Mouse (Mus musculus) megakaryocyte-erythroid progenitor cell, adult 5-6 weeks (primary cell): ENCODE data around the gene Npepl1. TPM values are rescaled to one million over a fixed set of nuclear protein-coding genes. Genes with fewer than 3 reads are reported as not detected.
A peak's percentile ranks its signal among the peaks of the same experiment; 100 is the strongest.

Experiments
- ATAC-seq: replicated peaks from 2 replicates; pipeline ENCODE4 v1.8.0; 2016; ENCODE audit warnings: mild to moderate bottlenecking, inconsistent platforms; ENCODE audit not compliant: severe bottlenecking, poor library complexity, low FRiP score, low TSS enrichment
- total RNA-seq, 2 experiments: library from RNA; stranded (forward) in 1 of 2; stranded (reverse) in 1 of 2; fragments of 200-1000, 215-1000 nt in 1 of 2; fragments of >200 nt in 1 of 2; fragmentation: Nextera tagmentation in 1 of 2; gene quantifications; 2 replicates each; pipeline ENCODE4 v1.2.3; 2014 to 2017

Gene Npepl1
- total RNA-seq, 2 experiments from 2014 or later = 30.9 to 84.4 TPM

DNA sequence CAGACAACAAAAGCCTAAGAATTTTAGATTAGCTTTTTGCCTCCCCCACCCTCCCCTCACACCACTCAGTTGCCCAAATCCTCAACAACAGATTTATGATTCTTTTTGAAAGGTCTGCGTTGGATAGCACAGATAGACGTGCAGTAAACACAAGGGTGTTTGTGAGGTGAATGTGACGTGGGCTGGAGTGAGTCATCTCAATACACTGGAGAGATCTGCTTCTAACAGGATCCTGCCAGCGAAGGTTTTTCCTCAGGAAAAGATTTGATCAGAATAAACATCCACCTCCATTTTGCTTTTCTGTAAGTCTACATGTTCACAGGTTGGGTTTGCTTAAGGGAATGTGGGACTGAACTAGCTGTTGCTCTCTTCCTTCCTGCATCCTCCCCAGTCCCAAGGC, 6.6 kb upstream of the Npepl1 start:
- no peak for ATAC-seq

DNA sequence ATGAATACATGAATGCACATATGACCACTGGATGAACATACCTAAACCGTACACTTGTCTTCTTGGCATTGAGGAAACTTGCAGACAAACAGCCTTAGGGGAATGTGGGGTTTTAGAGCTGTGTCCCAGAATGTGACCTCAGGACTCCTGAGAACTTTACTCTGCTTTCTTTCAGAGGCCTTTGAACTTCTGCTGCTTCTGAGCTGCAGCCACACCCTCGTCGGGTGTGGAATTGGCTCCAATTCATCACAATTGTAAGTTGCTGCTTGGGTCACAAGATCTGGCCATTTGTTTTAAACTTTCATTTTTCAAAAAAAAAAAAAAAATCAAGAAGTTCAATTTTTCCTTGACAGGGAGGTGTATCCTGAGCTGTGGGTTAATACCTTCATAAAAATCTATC, 2.8 kb upstream of the Npepl1 start:
- no peak for ATAC-seq

DNA sequence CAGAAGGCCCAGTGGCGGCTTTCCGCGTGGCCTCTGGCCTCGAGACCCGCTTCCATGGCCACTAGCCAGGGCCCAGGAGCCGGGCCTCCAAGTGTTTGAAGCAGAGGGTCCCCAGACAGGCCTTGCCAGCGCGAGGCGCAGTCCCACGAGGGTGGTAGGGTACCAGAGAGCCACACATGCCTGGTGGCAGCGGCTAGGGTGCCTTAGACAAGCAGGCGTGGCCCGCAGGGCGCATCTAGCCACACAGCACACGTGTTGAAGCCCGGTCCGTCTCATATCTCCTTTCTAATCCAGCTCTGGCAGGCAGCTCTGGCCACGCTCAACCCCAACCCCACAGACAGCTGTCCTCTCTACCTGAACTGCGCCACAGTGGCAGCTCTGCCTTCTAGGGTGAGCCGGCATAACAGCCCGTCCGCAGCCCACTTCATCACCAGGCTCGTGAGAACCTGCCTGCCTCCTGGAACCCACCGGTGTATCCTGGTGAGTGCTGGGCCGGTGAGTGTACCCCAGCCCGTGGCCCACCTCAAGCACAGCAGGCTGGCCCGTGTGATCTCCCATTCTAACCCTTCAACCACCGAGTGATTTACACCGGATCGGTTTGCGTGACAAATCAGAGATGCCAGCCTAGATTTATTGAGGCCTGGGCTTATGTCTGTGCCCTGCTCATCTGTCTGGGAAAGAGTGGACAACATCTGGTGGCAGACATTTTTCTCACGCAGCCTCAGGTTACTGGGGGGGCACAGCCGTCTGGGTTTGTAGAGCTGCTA, 817 bp downstream of the Npepl1 start:
- peak; percentile 84 for ATAC-seq

DNA sequence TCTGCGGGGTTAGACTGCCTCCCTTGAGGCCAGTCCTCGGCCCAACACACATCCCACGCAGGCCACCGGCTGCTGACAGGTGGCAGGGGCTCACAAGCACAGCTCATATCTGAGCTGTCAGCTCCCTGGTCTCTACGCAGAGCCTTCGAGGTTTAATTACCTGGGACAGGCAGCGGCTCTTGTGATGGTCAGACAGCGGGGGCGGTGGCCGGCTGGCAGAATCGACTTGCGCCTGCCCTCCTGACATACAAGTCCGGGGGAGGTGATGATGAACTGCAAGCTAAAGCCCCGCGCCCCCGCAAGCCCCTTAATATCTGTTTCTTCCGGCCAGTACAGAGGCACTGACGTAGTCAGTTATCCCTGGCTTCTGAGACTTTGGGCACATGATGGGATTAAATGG, 2.8 kb downstream of the Npepl1 start:
- ATAC-seq = no peak

DNA sequence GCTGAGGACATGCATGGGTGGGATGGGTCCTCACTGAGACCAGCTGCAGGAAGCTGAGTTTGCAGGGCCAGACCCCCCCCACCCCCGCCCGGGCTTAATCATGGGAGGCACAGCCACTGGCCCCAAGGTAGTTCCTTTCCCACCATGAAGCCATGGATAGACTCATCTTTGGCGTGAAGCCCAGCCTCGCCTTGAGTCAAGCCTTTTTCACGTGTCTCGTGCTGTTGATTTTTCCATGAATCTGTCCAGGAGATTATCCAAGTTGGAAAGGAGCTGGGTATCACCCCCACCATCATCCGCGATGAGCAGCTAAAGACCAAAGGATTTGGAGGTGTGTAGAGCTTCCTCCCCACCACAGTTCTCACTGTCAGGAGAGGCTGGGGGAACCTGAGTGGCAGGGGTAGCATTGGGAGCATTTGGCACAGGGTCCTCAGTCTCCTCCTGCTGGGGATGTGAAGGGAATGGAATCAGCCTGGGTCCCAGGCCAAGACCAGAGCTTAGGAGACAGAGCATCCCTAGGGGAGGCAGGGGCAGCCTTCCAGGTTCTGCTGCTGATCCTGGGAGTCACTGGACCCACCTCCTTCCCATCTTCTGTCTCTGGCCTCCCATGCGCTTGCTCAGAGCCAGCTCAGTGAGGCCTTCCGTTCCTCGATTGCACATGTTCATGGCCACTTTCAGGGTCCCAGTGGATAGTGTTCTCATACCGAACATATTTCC, 4.2 kb downstream of the Npepl1 start:
- ATAC-seq = no peak

DNA sequence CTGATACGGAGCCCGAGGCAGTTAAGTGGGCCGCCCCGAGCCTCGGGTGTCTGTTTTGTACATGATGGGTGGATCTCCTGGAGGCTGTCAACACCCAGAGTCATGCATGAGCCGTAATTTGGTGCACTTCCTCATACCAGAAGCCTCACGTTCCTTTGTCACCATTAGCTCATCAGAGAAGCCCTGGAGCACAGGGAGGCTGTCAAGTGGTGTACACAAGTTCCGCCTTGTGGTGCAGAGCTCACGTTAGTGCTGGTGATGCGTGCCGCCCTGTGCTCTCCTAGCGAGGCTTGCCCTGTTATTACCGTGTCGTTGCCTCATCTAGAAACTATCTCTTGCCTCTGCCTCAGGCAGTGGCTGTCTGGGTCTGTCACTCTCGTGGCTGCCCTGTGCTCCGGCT, 6.8 kb downstream of the Npepl1 start:
- ATAC-seq = no peak

DNA sequence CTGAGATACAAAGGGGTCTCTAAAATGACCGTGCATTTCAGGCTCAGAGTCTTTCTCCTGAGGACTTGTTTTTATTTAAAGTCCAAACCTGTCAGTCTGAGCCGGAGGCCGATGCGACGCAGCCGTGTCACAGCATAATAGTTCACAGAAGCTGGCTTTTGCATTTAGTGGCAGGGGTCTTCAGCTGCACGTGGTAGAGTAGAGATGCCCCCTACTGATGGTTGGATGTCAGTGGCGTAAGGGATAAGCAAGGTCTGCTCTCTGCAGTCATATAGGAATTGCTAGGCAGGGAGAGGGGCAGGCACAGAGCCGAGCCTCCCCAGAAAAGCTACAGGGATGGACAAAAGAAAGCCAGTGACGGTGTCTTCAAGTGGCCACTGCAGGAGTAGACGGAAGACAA, 8.0 kb downstream of the Npepl1 start:
- no peak for ATAC-seq

DNA sequence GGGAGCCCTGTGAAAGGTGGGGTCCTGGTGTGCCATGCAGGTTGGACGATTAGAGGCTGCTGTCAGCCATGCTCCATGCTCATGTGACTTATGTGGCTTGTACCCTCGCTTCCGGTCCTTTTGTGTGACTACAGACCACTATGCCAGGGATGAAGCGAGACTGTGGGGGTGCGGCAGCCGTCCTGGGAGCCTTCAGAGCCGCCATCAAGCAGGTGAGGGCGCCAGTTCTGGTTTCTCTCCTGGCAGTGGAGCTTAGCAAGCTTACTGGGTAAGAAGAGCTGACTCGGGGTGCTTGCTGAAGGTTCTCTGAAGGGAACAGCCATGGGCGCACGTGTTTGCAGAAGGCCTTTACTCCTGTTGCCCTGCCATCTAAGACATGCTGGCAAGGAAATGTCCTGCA, 9.1 kb downstream of the Npepl1 start:
- ATAC-seq = no peak

DNA sequence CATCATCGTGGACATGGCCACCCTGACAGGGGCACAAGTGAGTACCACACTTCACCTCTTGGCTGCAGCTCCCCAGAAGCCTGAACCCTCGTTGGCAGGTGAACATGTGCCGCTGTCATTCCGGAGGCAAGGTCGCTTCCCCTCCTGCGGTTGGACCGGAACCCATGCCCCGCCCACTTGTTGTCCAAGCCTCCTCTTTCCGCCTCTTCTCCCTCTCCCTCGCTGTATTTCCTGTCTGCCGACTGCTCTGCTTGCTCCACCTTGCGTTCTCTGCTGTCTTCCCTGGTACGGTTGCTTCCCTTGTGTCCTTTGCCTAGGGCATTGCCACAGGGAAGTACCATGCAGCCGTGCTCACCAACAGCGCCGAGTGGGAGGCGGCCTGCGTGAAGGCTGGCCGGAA, 10.5 kb downstream of the Npepl1 start:
- ATAC-seq = no peak

DNA sequence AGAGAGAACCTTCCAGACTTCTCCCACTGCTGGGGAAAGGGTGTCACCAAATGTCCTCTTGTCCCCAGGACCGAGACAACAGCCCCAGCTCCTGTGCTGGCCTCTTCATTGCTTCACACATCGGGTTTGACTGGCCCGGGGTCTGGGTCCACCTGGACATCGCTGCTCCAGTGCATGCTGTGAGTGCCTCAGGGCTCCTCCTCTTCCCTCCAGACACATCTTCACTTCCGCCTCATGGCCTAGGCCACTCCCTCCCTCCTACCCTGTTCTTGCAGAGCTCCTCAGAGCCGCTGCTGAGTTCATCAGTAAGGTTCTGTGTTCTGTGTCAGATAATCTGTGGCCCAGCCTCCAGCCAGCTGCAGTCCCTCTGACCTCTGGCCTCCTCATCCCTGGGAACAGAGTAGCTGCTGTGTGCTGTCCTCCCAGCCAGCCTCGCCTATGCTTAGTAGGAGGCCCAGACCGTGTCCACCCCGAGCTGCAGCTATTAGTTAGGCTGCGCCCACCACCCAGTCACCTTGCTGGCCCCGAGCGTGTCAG, 11.3 kb downstream of the Npepl1 start:
- ATAC-seq = no peak

DNA sequence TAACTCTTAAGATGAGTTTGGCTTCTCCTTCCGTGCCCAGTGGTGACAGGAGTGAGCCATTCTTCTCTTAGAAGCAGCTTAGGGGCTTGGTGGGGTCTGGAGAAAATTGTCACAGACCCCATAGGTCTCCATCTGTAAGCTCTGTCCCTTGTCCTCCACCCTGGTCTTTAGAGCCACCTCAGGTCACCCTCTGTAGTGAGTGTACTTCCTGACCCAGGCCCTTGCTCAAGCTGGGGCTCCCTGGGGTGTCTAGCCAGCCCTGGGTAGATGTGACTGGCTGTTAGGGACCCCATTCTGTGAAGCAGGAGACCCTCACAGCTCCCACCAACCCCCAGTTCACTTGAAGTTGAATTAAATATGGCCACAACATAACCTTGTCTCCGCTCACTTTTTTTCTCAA, 12.2 kb downstream of the Npepl1 start:
- no peak for ATAC-seq

DNA sequence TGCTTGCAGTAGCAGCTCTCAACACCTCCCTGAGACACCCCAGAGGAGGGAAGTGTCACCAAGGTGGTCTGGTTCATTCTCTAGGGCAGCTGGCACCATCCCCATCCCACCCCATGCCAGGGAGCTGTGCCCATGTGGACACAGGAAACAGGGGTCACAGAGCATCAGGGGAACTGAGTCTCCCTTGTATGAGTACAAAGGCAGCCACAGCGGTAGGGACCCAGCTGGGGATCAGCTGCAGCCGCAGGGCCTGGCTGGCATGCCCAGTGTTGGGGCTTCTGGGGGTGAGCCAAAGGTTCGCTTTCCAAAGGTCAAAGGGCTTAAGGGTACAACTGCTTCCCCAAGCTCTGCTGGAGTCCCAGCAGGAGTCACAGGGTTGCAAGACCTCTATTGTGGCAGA, 13.6 kb downstream of the Npepl1 start:
- no peak for ATAC-seq

DNA sequence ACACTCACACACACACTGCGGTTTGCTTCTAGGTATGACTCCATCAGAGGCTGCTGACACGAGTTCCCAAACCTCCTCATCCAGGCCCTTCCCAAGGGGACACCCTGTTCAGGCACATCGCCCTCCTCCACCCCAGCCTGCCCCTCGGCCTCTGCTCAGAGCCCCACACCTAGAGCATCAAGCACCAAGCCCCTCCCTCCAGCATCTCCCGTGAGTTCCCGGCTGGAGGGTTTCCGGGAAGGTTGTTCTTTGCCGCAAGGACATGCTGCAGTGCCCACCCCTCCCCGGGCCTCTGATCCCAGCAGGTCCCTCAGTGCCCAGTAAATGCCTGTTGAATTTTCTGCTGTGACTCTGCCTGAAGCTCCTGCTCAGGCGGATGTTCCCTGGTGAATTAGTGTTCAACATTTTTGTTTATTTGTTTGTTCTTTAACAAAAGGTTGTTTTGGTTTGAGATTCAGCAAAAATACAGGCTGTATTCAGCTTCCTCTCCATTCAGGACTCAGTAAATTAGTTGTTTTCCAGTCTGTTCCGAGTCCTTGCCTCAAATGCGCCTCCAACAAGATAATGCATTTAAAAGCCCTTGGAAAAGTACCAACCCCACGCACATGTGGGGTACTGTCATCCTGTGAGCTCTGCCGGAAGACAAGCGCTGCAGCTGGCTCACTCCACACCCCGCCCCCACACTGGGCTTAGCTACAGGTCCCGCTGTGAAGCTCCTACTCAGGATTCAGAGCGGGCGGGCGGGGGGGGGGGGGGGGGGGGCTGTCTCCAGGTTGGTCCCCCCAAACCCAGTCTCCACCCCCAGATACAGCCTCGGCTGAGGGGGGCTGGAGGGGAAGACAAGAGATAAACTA, 16.6 kb downstream of the Npepl1 start:
- peak; percentile 66 for ATAC-seq

DNA sequence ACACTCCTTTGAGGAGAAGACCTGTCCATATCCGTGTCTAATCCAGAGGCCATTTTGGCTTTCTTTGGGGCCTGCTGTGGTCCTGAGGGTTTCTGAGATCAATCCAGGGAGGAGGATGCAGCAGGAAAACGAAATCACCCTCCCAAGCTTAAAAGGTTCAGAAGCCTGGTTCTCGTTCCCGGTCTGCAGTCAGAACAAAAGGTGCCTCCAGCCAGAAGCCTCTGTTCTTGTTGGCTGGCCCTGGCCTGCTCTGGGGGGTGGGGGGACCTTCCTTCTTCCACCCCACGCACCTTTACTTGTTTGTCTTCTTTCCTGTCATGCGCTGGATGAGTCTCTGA, 17.2 kb downstream of the Npepl1 start:
- ATAC-seq = no peak

DNA sequence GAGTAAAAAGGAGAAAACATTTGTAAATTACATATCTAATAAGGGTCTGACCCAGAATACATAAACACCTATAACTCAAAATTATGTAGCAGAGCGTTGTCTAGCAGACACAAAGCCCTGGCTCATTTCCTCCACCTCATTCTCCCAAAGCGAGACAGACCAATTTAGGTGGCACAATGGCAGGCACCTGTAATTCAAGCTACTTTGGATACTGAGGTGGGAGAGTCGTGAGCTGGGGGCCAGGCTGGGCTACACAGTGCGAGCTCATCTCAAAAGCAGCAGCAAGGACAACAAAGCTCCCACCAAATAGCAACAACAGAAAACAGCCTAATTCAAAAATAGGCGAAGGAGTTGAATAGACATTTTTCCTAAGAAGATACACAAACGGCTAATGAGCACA, 18.8 kb downstream of the Npepl1 start:
- ATAC-seq = no peak

DNA sequence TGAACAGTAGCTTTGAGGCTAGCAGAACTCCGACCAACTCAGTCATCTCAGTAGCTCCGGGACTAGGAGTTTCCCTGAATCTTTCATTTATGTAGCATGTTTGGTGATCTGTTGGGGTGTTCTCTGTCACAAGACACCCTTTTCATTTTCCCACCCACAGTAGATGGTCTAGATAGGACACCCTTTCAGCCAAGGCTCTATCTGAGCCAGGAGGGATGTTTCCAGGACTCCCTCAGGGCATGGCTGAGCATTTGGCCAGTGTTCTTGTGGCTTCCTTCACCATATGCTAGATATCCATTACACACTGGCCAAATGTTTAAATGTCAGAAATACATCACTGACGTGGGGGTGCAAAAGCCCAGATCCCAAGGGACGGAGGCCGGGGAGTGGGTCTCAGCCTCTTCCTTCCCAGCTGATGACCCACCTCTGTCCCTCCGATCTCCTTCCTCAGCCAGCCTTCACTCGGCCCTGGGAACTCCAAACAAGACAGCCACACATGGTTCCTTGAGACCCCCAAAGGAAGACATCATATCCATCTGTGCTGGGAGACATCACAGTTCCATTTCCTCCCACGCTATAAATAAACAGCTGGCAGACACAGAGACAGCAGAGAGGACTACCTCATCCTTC, 20.4 kb downstream of the Npepl1 start:
- no peak for ATAC-seq

DNA sequence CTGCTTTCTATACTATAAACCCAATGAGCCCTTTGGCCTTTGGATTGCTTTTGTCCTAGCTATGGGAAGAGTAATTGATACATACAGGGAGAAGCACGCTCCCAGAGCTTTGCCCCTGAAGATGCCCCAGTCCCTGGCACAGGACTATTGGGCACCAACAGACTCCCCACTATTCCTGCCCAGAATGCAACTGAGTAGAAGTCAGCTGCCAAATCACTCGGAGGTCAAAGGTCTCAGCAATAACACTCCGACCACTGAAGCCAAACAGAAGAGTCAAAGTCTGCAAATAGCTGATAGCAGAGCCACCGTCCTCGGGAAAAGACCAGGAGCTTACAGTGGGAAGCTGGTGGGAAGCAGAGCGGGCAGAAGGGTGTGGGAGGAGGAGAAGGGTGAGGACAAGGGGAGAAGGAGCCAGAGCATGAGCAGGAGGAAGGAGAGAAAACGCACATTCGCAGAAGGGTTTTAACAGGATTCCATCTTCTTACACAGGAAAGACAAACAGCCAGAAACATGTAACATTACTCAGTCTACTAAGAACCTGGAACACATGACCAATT, 22.3 kb downstream of the Npepl1 start:
- ATAC-seq = no peak

DNA sequence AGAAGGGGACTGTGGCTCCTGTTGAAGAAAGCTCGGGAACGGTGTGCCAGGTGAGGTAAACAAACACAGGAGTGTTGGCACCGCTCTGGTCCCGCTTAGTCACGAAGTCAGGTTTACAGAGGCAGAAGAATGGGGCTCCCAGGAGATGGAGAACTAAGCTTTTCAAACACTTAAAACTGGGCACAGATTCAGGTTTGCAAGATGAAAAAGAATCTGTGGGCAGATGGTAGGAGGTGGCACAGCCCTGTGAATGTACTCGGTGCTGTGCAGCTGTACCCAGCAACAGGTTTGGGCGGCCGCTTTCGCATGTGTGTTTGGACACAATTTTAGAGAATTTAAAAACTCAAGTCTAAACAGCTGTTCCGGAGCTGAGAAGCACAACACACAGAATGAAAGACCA, 48.9 kb downstream of the Npepl1 start:
- ATAC-seq = no peak

DNA sequence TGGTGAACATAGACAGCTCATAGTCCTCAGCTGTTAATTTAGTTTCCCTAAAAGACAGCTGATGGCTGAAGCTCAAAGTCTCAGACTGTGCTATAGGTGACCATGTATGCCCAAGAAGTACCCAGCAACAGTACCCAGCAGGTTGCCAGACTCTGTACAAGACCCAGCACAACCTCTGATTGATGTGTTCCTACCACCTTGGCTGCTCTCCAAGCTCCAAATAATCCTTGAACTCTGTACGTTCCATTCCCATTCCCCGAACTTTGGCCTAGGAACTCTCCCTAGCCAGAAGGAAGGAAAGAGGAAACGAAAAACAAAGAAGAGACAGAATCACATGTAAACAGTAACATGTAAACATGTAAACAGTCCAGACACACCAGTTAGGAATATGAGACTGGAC, 50.3 kb downstream of the Npepl1 start:
- no peak for ATAC-seq
